Mouse (Mus musculus) ZHBTc4 (cell line): Measurements from ENCODE around the gene Cbwd1.
A peak's percentile ranks its signal among the peaks of the same experiment; 100 is the strongest.

Source experiments
- DNase-seq: peaks from one replicate; pipeline ENCODE4 v3.0.0-alpha.2; 2011; ENCODE audit warnings: low read depth, low spot score

Cbwd1 gene

GRCm38 (mm10) chr19:24961172-24961962 lies at the start of gene Cbwd1:
Gene Cbwd1, minus strand, starts transcription at chr19:24961610.
- DNase-seq = peak; percentile 99

GRCm38 (mm10) chr19:25008509-25008908 lies 47.1 kb upstream of the Cbwd1 start:
- DNase-seq = no peak

- DNase-seq = no peak
Measured at GRCm38 (mm10) chr19:25006686-25007085, 45.3 kb upstream of the Cbwd1 start.

GRCm38 (mm10) chr19:25003810-25004209 lies 42.4 kb upstream of the Cbwd1 start:
- no peak for DNase-seq

- no peak for DNase-seq
Measured at GRCm38 (mm10) chr19:25002828-25003227, 41.4 kb upstream of the Cbwd1 start.

DNA sequence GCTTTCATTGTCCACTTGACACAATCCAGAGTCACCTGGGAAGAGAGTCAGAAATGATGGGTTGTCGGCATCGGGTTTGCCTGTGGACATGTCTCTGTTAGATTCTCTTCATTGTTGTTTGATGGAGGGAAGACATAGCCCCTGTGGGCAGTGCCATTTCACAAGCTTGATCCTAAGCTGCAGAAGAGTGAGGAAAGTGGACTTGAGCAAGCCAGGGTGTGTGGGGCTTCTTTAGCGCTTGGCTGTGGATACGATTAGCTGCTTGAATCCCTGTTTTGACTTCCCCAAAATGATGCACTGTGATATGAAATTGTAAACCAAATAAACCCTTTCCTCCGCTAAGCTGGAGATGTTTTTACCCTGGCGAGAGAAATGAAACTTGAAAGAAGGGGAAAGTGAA lies 40.6 kb upstream of the Cbwd1 start:
- no peak for DNase-seq

DNA sequence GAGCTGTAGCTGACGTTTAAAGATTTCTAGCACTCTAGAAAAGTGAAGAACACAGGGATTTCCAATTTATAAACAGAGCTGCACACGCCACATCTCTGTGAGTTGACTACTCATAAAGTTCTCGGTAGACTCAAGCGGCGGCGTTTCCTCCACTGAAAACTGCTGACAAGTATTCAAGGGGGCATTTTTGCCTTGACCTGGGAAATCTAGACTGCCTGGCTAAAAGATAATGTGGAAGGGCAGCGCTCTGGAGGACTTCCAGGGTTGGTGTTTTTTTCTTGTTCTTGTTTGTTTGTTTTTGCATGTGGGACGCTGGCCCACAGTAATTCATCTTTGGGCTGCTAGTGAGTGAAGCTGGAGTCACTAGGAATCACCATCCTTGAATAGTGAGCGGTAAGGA lies 38.7 kb upstream of the Cbwd1 start:
- no peak for DNase-seq

- peak; percentile 83 for DNase-seq
Measured at GRCm38 (mm10) chr19:24999201-24999886, 37.9 kb upstream of the Cbwd1 start, which contains the start of gene Dock8. Gene Dock8, plus strand, starts transcription at chr19:24999534.

DNA sequence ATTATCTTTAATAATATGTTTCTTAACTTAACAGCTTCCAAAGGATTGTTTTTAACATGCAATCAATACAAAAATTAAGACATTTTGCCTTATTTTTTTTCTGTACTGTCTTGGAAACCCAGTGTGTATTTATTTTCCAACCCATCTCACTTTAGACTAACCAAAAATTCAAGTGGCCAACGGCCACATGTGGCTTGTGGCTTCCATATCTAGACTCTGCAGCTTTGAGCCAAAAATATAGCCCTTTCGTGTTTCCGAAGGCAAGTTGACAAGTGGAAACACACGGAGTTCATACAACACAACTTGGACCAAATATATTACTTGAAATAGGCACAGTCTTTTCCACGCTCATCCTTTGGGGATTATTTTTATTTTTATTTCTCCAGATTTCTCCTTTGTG lies 37.2 kb upstream of the Cbwd1 start:
- no peak for DNase-seq

DNA sequence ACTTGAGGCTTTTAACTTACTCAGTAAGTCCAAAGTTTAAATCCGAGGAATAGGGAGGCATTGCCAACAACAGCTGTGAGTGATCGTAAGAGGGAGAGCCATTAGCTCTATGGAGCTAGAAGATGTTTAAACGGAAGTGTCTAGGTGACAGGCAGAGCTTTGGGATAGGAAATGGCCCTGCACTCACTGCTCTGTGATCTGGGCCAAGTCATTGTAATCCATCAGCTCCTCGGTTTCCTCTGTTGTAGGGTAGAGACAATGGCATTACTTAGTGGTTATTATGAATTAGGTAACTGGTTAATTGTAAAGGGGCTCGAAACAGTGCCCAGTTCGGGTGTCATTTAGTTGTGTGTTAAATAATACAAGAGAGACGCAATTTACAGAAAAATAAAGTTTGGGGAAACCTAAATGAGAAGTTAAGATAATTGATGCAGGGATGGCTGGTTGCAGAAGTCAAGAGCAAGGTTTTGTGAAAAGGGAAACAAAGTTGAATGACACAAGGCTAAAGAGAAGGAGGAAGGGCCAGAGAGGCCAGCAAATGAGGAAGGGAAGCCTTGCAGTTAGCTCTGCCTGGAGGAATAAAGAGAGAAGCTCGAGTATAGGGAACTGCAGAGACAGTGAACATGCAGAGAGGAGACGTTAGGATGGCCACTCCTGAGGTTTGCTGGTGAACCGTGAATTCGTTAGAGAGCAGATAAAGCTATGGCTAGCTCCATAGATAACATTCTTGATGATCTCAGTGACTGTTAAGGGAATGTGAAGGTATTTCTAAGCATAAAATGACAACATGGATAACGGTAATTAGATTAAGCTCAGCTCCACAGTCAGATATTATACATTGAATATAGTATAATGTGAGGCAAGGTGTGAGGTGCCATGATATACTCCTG lies 35.6 kb upstream of the Cbwd1 start:
- no peak for DNase-seq

DNA sequence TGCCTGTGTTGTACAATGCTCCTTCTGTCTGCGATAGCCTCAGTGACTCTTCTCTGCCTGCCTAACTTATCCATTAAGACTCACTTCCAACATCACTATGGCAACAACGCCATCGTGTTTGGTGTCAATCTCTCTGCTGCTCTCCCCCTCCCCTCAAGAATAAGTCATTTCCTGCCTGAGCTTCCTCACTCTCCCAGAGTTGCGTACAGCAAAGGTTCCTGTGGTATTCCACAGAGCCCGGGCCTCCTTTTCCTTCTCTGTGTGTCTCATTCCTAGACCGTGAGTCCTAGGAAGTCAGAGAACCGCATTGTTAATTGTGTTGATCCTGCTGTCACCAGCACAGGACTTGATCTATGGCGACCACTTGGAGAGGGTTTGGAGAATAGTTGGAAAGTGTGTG lies 33.5 kb upstream of the Cbwd1 start:
- peak; percentile 21 for DNase-seq

DNA sequence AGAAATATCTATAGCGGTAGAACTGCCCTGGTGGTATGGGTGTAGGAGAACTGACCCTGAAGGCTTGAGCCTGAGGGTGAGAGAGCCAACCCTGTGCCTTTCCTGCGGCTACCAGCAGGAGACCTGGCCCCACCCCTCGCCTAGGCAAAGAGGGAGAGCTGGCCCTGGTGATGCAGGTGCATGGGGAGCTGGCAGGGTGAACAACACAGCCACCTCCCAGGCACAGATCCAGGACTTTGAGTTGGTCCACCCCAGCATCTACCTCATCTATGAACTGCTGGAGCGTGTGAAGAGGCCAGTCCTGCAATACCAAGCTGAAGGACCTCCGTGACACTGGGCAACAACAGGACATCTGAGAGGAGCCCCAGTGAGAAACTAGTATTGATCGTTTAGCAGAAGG lies 32.1 kb upstream of the Cbwd1 start:
- DNase-seq = no peak

GRCm38 (mm10) chr19:24990138-24990822 lies 28.9 kb upstream of the Cbwd1 start:
- peak; percentile 69 for DNase-seq

DNA sequence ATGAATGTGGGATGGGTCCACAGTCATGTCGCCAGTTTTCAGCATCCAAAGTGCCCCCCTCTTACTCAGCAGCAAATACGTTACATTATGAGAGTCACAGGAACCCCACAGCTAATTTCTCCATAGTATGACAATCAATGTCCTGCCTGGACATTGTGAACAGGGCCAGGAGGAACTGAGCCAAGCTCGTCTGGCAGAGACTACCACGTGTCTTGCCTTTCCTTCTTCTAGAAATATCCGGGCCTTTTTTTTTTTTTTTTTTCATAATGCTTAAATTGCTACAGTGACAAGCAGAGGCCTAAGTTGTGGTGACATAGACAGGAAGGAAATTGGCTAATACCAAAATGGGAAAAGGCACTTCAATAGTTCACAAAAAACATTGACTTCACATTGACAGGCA lies 27.4 kb upstream of the Cbwd1 start:
- no peak for DNase-seq

DNA sequence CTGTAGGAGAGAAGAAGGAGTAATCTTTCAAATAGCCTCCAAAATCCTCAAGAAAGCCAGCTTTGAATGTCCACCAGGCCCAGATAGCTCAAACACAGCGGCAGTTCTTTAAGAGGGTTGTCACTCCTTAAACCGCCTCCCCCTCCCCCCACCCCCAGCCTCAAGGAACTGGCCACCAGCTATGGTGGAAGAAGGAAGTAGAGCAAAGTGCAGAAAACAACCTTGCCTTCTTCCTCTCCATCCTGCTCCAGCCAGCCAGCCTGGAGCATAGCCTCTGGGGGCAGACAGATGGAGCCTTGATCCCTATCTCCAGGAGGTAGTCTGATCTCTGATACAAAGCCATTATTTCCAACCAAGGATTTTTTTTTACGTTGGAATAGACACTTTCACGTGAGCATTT lies 25.9 kb upstream of the Cbwd1 start:
- DNase-seq = no peak

DNA sequence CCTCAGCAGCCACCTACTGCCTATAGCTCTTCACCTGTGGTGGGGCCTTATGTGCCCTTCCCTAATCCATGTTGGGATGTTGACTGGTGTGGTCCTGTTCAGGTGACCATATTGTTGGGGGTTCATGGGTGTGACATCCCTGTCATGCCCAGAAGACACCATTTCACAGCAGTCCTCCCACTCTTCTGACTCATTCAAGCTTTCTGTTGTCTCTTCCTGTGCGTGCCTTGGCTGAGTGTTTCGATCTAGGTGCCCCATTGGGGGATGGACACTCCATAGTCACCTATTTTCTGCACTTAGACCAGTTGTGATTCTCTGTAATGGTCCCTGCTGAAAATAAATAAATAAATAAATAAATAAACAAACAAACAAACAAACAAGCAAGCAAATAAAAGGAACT lies 23.6 kb upstream of the Cbwd1 start:
- DNase-seq = no peak

DNA sequence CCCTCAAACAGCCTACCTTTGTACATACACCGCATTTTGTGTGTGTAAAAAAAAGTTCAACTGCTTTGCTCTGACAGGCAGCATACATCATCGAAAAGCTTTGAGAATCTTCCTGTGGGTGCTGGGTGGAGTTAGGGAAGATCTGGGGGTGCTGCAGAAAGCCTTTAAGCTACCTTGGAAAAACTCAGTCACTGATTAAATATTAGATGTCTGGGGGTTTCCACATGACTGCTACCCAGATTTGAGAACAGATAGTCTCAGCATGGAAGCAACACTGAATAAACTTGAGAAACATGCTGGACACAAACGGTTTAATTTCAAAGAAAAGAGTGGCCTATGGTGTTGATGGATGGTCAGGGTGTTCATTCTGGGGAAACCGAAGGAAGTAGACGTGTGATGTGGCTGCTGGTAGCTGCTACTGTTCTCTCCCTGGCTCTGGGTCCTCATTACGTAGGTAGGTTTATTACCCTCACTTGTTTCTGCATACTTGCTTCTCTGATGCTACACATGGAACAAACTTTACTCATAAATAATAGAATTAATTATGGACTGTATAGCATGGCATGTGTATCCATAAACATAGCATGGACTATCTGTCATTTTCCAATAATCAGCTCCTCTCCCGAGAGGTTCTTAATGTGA lies 22.6 kb upstream of the Cbwd1 start:
- no peak for DNase-seq

DNA sequence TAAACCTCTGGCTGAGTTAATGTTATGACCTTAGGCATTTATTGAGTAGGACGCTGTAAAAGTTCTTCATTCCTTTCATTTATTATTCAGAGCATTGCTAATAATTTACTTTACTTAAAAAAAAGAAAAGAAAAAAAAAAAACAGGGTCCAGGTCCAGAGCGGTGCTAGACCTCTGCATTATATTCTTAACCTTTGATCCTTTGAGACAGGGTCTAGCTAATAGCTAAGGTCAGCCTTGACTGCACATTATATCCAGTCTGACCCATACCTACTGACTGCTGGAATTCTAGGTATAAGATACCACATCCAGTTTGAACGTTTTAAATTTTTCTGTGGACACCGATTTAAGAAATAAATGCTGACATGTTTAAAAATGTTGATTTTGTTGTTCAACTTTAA lies 21.6 kb upstream of the Cbwd1 start:
- DNase-seq = no peak

DNA sequence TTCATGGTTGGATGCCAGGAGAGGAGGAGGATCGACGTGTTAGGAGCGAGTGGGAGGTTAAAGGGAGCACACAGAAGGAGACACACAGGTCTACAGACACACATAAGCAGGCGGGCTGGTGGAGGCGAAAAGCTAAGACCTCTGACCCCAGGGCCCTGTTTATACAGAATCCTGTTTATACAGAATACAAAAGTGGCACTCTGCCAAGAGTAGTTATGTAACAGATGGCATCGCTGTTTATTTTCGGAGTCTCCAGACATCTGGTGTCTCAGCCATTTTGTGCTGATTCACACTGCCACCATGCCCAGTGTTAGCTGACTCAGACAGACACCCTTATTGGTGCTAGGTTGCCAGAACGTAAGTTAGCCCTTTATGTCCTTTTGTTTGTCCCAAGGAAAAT lies 19.9 kb upstream of the Cbwd1 start:
- DNase-seq = no peak

DNA sequence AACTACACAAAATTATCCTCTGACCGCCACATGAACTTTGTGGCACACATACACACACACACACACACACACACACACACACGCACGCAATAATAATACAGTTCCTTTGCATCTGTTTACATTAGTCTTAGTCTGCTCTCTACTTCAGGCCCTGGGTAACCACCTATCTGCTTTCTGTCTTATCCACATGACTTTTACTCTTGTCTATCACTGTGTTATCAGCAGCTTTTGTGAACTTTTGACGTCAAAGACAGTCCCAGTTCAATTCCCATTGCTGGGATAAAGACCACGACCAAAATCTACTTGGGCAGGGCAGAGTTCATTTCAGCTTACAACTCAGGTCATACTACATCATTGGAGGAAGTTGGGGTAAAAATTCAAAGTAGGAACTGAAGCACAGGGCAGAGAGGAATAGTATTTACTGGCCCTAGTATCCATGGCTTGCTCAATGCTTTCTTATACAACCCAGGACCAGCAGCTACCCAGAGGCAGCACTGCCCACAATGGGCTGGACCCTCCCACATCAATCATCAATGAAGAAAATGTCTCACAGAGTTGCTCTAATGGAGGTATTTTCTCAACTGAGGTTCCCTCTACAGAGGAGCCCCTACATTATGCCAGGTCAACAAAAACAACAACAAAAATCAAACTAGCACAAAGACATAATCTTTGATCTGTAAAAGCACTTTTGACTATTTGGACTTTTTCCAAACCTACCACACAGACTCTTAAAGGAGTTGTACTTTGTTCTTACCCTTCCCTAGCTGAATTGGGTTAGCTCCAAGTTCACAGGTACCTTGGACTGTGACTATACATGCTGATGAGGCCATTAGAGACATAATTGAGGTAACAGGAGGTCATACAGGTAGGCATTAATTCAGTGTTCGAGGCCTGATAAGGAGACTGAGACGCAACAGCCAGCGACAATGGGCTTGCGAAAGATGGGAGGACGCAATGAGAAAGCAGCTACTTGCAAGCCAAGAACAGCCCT lies 17.7 kb upstream of the Cbwd1 start:
- DNase-seq = no peak
